Mouse (Mus musculus) layer of hippocampus, adult 9-10 months (tissue): ENCODE measurements around the gene Tsc22d2.
"Not testable (repeated sequence)": the region's sequence is repeated elsewhere in the genome, so short reads cannot be mapped to it uniquely, and the experiment has no call there.

Experiments used
- DNase-seq: peaks from one replicate; pipeline ENCODE4 v3.0.0; 2022; ENCODE audit warnings: low spot score

Gene Tsc22d2

DNA sequence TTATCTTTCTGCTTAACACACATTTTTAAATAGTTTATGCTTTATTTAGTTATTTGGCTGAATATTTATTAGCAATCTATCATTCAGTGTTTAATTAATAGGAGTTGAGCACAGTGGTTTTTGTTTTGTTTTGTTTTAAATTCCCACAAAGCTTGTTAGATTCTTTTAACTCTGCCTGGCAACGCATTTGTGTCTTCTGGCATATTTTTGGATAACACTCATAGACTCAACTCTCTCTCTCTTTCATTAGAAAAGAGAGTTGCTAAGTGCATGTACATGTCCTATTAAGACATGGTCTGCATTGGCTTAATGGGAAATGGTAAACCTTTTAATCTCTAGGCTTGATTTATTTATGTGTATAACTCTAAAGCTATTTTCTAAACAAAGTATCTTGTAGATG, 14.3 kb downstream of the Tsc22d2 start:
- DNase-seq = no peak

DNA sequence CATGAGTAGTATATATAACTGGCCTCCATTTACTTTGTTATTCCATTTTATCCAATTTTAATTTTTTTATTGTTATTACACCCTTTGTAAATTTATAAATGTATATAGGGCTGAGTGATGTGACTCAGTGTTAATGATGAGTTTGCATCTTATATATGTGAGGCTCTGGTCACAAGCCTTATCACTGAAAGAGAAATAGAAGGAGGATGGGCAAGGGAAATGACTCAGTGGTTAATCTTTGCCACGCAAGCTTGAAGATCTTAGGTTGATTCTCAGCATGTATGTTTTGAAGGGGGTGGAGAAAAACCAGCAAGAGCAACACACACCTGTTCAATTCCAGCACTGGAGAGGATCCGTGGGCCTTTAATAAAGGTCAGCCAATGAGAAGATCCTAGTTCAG, 19.9 kb downstream of the Tsc22d2 start:
- DNase-seq = no peak

GRCm38 (mm10) chr3:58448230-58448629, 33.7 kb downstream of the Tsc22d2 start:
- DNase-seq = no peak

DNA sequence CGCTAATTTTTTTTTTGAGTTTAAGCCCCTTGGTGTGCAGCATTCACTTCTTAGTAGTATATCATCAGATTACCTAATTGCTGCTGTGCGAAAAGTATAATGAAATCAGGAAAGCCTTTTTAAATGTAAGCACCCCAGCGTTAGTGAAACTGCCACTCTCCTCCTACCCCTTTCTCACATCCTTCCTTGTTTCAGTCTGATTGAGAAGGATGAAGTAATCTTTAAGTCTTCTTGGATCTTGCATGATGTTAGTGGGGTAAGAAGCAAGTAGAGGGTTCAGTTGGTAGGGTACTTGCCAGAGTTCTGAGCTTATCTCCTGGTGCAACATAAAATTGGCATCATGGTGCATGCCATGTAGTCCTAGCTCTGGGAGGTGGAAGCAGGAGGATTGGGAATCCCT, 35.0 kb downstream of the Tsc22d2 start:
- no peak for DNase-seq

GRCm38 (mm10) chr3:58454414-58455205, 40.1 kb downstream of the Tsc22d2 start:
- DNase-seq = no peak

- DNase-seq = no peak
Measured at GRCm38 (mm10) chr3:58455255-58455654, 40.7 kb downstream of the Tsc22d2 start.

- no peak for DNase-seq
Measured at GRCm38 (mm10) chr3:58469655-58470437, 55.3 kb downstream of the Tsc22d2 start.

DNA sequence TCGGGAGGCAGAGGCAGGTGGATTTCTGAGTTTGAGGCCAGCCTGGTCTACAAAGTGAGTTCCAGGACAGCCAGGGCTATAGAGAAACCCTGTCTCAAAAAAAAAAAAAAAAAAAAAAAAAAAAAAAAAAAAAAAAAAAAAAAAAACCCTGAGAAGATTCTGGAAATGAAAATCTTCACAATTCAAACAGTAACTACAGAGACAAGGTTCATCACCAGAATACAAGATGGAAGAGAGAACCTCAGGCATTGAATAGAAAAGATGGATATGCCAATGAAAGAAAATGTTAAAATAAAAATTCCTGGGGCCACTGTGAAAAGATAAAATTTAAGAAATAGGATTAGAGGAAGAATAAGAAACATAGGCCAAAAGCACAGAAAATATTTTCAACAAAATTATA, 60.8 kb downstream of the Tsc22d2 start:
- DNase-seq = not testable (repeated sequence)

- no peak for DNase-seq
Measured at GRCm38 (mm10) chr3:58478755-58479455, 64.4 kb downstream of the Tsc22d2 start.

DNA sequence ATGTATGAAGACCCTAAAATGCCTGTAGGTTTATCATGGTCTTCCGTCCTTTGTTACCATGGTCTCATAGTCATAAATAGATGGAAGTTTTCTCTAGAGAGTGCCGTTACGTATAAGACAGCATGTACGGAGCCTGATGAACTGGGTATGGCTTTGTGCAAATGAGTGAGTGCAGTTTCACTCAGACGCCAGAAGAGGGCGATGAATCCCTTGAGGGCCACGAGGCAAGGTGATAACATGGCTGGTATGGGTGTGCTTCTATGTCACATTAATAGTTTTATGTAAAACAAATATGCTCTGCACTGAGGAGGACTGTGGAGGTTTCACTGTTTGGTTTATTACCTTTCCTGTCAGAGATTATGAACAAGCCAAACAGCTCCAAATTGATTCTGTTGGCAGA, 71.4 kb downstream of the Tsc22d2 start:
- DNase-seq = no peak

DNA sequence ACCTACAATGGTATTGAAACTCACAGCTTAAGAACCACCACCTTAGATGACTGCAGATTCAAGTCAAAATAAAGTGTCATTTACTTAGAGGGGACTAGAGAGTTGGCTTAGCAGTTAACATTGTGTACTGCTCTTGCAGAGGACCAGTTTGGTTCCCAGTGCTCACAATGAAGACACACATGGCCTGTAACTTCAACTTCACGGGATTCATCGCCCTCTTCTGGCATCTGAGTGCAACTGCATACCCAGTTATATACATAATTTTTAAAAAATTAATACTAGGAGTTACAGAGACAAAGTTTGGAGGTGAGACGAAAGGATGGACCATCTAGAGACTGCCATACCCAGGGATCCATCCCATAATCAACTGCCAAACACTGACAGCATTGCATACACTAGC, 72.6 kb downstream of the Tsc22d2 start:
- DNase-seq = no peak

GRCm38 (mm10) chr3:58487999-58488775, 73.7 kb downstream of the Tsc22d2 start:
- no peak for DNase-seq

GRCm38 (mm10) chr3:58490787-58491186, 76.3 kb downstream of the Tsc22d2 start:
- DNase-seq = no peak

DNA sequence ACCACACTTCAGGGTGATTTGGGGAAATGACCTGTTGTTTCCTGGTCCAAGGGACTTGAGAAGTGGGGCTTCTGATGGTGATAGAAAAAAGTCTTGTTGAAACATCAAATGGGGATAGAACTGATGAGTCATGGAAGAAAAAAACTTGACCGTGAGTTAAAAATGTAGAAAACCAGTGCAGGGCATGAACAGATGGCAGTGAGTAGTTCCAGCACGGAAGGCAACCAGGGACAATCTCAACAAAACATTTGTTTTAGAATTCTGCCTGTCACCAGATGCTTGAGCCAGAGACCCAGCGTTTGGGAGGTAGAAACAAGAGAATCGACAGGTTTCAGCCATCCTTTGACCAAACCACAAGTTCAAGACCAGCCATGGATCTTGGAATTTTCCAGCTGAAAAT, 79.1 kb downstream of the Tsc22d2 start:
- no peak for DNase-seq

GRCm38 (mm10) chr3:58501961-58502360, 87.4 kb downstream of the Tsc22d2 start:
- no peak for DNase-seq

- DNase-seq = no peak
Measured at GRCm38 (mm10) chr3:58503720-58504333, 89.3 kb downstream of the Tsc22d2 start.

DNA sequence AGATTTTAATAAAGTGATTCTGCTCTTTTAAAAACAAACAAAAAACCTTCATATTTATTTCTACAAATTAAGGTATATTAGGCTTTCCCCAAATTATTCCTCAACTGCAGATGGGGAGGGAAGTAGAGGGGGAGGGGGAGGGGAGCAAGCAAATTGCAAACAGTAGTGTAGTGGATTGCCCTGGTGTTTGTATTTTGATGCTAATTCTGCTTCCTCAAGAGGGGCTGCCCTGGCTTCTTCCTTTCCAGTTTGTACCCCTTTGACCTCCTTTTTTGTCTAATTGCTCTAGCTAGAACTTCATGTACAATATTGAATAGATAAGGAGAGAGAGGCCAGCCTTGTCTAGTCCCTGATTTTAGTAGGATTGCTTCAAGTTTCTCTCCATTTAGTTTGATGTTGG, 90.2 kb downstream of the Tsc22d2 start:
- DNase-seq = no peak

DNA sequence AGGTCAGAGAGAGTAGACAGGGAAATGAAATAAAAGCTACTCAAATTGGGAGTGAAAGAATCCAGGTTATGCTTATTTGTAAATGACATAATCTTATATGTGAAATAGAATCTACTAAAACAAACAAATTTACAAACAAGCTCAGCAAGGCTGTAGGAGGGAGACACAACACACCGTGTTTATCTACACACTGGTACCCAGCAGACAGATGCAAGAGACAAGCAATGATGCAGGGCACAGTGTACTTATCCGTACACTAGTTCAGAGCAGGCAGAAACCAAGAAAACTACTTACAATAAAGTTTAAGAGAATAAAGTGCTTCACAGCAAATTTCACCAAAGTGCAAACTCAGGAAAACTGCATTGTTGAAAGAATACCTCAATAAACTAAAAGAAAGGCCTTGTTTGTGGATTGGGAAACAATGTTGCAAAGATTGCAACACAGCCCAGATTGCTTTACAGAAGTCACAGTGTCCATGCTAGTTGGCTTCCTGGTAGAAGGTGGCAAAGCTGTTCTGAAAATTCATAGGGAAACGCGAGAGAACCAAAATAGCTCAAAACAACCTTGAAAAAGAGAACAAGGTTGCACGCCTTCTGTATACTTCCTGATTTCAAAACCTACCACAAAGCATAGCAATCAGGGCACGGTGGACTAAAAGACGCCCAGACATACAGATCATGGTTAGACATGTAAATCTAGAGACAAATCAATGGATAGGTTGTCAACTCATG, 93.7 kb downstream of the Tsc22d2 start:
- DNase-seq = no peak

DNA sequence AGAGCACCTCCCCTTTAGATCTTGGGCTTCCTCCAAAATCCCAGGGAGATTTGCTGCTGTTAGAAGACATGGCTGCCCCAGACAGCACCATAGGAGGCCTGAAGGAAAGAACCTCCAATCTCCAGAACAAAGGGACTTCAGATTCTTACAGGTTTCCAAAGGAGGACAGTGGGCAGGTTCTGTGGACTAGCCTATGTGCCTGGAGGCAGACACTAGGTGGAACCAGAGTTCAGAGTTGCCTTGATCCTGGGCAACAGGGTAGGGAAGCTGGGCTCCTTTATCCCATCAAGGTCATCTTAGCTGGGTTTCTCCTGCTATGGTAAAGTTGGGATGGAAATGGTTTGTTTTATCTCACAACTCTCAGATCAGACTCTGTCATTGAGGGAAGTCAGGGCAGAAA, 97.1 kb downstream of the Tsc22d2 start:
- DNase-seq = no peak

DNA sequence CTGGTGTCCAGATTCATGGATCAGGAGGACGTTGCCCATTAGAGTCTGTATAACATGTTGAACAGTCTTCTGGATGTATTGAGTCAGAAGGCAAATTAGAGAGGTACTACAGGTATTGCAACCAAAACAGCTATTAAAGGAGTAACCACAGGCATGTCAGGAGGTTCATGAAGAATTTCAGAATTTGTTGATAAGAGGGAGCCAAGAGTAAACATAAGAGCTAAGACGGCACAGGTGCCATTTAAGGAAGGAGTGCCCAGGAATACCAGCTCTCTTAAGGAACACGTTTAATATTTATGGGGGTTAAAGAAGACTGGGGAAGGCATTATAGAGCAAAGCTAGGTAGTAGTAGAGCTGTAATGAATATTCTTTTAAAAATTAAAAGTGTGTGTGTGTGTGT, 98.2 kb downstream of the Tsc22d2 start:
- no peak for DNase-seq

DNA sequence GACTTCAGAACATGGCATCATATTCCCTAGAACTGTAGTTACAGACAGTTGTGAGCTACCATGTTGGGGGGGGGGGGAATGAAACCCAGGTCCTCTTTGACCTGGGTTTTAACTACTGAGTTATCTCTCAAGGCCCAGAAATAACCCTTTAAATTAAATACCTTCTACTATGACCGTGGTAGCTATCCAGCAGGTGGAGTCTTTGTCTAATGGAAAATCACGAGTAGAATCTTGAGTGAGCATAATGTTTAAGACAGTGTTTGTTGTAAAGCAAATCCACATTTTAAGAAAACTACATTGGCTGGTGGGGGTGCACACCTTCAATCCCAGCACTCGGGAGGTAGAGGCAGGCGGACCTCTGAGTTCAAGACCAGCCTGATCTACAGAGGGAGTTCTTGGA, 99.0 kb downstream of the Tsc22d2 start:
- no peak for DNase-seq
